Mouse (Mus musculus): ENCODE measurements around the gene Cryge. TPM values are rescaled to one million over a fixed set of nuclear protein-coding genes. Genes with fewer than 3 reads are reported as not detected.

The Cryge gene
- total RNA-seq, 1 experiment from 2014 or later = 0.49 TPM

DNA sequence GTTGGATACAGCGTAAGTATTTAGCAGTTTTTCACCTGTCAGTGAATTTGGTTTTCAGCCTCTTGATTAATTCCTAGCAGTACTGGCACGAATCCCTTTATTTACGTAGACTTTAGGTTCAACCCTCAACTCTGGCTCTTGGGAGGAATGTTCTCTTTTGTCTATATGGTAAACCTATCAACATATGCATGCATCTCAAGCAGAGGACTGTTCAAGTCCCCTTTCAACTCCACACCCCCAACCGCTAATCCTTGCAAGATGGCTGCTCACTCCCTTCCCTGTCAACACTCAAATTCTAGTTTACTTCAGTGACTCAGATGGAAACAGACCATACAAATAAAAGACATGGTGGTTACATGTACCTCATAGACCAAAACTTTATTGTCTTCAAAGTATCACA is 38.2 kb downstream of the Cryge start:
- DNase-seq = no peak

DNA sequence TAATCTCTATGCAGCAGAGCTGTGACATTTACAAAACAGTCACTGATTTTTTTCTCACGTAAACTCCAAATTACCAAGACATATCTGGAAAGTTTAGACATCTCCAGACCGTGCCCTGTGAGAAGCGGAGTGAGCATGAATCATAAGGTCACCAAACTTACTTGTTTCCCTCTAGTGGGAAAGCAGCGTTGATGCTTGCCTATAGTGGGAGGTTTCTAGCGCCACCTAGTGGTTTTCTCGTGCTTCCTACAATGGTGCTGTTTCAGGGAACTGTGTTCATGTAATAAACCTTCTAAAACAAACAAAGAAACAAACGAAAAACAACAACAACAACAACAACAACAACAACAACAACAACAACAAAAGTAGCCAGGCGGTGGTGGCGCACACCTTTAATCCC is 40.8 kb downstream of the Cryge start:
- peak; percentile 23 for DNase-seq

DNA sequence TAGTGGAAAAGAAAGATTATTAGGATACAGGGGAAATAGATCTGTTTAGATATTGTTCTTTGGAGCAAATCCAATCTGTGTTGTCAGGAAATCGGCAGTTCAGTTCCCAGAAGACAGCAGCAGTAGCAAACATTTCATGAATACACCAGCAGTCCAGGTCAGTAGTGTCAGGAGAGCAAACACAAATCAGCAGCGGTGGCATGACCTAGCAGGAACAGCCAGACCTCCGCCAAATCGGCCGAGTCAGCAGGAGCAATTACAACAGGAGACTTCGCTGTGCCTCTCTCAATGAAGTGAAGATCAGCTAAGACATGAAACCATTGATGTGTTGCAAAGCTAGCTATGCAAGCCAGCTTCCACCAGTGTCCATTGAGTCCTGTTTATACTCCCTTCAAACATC is 45.4 kb downstream of the Cryge start:
- DNase-seq = no peak

DNA sequence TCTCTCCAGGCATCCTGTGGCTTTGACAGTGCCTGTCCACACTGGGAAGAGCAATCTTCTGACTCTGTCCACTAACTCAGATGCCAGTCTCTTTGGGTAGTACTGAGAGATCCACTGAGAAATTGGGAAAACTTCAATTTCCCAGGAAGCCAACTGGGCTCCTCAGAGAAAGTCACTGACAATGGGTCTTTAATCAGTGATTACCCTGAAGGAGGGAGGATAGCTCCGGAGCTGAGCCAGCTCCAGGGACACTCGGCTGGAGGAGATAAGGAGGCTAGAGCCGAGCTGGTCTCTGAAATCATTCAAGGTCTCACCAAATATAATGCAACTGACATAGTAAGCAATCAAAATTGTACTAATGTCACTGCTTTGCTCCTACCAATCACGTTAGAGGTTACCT is 46.4 kb downstream of the Cryge start:
- no peak for DNase-seq

Other genes with a start within 250 kb of the Cryge start
- 20.7 and 23.6 TPM in 2 replicates for gene Plekhm3, start 94.3 kb downstream of the Cryge start, total RNA-seq (2021)
- gene Akr1cl, start 18.4 kb downstream of the Cryge start, total RNA-seq (2021) = 1,366 and 2,446 TPM in 2 replicates
- not detected in 2 replicates for gene Crygd, start 12.3 kb upstream of the Cryge start, total RNA-seq (2021)
- not detected in 2 replicates for gene Crygc, start 22.5 kb upstream of the Cryge start, total RNA-seq (2021)
- not detected in 2 replicates for gene Crygb, start 31.1 kb upstream of the Cryge start, total RNA-seq (2021)
- gene Cryga, start 52.2 kb upstream of the Cryge start, total RNA-seq (2021) = not detected in 2 replicates
- not detected in 2 replicates for gene Gm28845, start 68.4 kb upstream of the Cryge start, total RNA-seq (2021)
- not detected in 2 replicates for gene D630023F18Rik, start 72.1 kb upstream of the Cryge start, total RNA-seq (2021)
- 698 and 945 TPM in 2 replicates for gene Idh1, start 135.4 kb upstream of the Cryge start, total RNA-seq (2021)
- gene Pikfyve, start 135.5 kb upstream of the Cryge start, total RNA-seq (2021) = 33.8 and 36.8 TPM in 2 replicates
- not detected in 2 replicates for gene Pth2r, start 230.9 kb upstream of the Cryge start, total RNA-seq (2021)